Mouse (Mus musculus): ENCODE measurements at regions not wholly inside any gene's neighbourhood (a gene's known extent, or its start where the extent isn't known, plus 50 kb on each side); places are given as distances from the start of the nearest gene placed in this dataset.

DNA sequence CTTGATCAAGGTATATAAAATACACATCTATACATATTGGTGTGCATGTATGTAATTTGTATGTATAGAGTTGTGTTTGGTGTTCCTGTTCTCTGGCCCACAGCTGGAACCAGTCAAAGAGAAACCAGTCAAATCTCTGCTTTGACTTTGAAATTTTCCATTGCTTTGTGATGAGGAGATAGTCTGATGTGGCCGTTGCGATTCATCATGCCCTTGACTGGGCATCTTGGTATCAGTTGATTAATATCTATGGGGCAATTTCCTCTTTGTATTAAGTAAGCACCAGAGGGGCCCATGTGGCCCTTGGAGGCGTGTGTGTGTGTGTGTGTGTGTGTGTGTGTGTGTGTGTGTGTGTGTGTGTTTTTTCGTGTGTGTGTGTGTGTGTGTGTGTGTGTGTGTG lies 107.7 kb upstream of the Mrps10 start:
- Histone ChIP-seq H3K4me1 (ENCODE audit: control insufficient read depth, insufficient read depth, low read length) (no peaks in the 10 kb centered on the region), H3K4me3 (ENCODE audit: control insufficient read depth, low read depth, low read length) (no peak overlapping the region), H3K36me3 (ENCODE audit: control insufficient read depth, insufficient read depth, low read length) (no peaks in the 10 kb centered on the region), H3K27ac (ENCODE audit: control insufficient read depth, insufficient read depth, low read depth, low read length) (no peak overlapping the region), H3K27me3 (ENCODE audit: control insufficient read depth, insufficient read depth, low read length) (no peaks in the 10 kb centered on the region)
- TF ChIP-seq CTCF (IDR thresholded peaks at IDR 0.05; ENCODE audit: control insufficient read depth, insufficient read depth, insufficient replicate concordance, low read depth, low read length) (no peak), POLR2A (IDR thresholded peaks at IDR 0.05; ENCODE audit: control insufficient read depth, low read depth, low read length) (no peak)

DNA sequence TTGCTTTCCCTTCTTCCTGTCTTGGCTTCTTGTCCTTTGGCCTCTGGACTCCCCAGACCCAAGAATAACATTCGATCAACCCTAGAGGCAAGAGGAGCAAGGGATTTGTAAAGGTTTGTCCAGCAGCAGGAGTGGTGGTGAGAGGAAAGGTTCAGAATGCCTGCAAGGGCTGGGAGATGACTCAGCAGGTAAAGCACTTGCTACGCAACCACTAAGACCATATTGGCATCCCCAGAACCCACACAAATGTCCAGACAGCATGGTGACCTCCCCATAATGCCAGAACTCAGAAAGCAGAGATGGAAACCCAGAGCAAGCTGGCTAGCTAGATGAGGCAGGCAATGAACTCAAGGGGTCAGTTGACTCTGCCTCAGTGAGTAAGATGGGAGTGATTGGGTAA lies 110.4 kb upstream of the Mrps10 start:
- Histone ChIP-seq H3K4me1 (ENCODE audit: control insufficient read depth, insufficient read depth, low read length) (no peaks in the 10 kb centered on the region), H3K36me3 (ENCODE audit: control insufficient read depth, insufficient read depth, low read length) (no peaks in the 10 kb centered on the region), H3K27me3 (ENCODE audit: control insufficient read depth, insufficient read depth, low read length) (no peaks in the 10 kb centered on the region), H3K27ac (ENCODE audit: control insufficient read depth, insufficient read depth, low read depth, low read length) (no peak overlapping the region), H3K4me3 (ENCODE audit: control insufficient read depth, low read depth, low read length) (no peak overlapping the region)
- no peak for TF ChIP-seq CTCF (IDR thresholded peaks at IDR 0.05; ENCODE audit: control insufficient read depth, insufficient read depth, insufficient replicate concordance, low read depth, low read length)
- TF ChIP-seq POLR2A (IDR thresholded peaks at IDR 0.05; ENCODE audit: control insufficient read depth, low read depth, low read length): no peak

DNA sequence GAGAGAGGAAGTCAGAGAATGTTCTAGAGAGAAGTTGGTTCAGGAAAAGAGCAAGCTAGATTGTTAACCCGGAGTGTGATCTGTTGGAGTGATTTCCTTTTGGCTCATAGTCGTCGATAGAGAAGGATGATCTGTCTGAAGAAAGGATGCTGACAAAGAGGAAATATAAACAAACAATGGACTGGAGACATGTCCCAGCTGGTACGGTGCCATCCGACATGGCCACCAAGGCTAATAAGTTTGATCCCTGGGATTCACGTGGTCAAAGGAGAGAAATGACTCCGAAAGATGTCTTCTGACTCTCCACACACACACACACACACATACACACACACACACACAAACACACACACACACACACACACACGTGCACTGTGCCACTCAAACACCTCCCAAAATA lies 113.5 kb upstream of the Mrps10 start:
- Histone ChIP-seq H3K4me1 (ENCODE audit: control insufficient read depth, insufficient read depth, low read length) (peaks cover 3% of the 10 kb centered on the region), H3K4me3 (ENCODE audit: control insufficient read depth, low read depth, low read length) (no peak overlapping the region), H3K36me3 (ENCODE audit: control insufficient read depth, insufficient read depth, low read length) (no peaks in the 10 kb centered on the region), H3K27me3 (ENCODE audit: control insufficient read depth, insufficient read depth, low read length) (no peaks in the 10 kb centered on the region), H3K27ac (ENCODE audit: control insufficient read depth, insufficient read depth, low read depth, low read length) (no peak overlapping the region)
- no peak for TF ChIP-seq POLR2A (IDR thresholded peaks at IDR 0.05; ENCODE audit: control insufficient read depth, low read depth, low read length)
- TF ChIP-seq CTCF (IDR thresholded peaks at IDR 0.05; ENCODE audit: control insufficient read depth, insufficient read depth, insufficient replicate concordance, low read depth, low read length): no peak

DNA sequence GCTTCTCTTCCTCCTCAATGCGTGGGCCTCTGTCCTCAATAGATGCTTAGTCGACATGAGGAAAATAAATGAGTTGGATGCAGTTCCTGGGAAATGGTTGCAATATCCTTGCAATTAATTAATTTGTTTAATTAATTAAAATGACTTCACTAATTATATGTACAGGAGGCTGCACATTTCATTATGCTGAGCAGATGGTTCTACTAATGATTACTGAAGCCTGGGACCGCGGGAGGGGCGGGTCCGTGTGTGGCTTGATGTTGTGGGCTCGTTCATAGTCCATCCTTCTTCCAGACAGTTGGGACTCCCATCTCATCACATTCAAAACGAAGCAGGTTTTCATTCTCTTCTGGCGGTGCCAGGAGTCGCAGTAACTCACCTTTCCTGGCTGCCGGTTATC lies 114.7 kb upstream of the Mrps10 start:
- Histone ChIP-seq H3K36me3 (ENCODE audit: control insufficient read depth, insufficient read depth, low read length) (no peaks in the 10 kb centered on the region), H3K4me3 (ENCODE audit: control insufficient read depth, low read depth, low read length) (no peak overlapping the region), H3K27ac (ENCODE audit: control insufficient read depth, insufficient read depth, low read depth, low read length) (no peak overlapping the region), H3K27me3 (ENCODE audit: control insufficient read depth, insufficient read depth, low read length) (no peaks in the 10 kb centered on the region), H3K4me1 (ENCODE audit: control insufficient read depth, insufficient read depth, low read length) (peaks cover 3% of the 10 kb centered on the region)
- TF ChIP-seq POLR2A (IDR thresholded peaks at IDR 0.05; ENCODE audit: control insufficient read depth, low read depth, low read length) (no peak), CTCF (IDR thresholded peaks at IDR 0.05; ENCODE audit: control insufficient read depth, insufficient read depth, insufficient replicate concordance, low read depth, low read length) (no peak)

DNA sequence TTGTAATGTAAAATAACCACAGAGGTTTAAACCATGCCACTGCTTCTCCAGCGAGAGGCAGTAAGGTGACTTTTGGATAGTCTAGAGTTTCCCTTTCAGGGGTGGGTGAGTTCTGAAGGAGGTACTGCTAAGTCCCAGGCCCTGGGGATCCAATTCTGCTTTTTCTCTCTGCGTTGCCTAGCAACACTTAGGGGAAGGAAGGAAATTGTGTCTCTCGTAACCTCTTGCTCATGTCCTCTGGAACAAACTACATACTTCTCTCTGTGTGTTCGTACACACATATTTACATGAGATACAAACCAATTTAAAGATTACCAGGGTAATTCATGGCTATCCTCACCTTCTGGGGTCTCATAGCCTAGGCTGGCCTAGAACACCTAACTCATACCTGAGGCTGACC lies 118.7 kb upstream of the Mrps10 start:
- peaks cover 3% of the 10 kb centered on the region for H3K4me1 ChIP-seq (ENCODE audit: control insufficient read depth, insufficient read depth, low read length)
- no peak overlapping the region for H3K4me3 ChIP-seq (ENCODE audit: control insufficient read depth, low read depth, low read length)
- H3K36me3 ChIP-seq (ENCODE audit: control insufficient read depth, insufficient read depth, low read length): no peaks in the 10 kb centered on the region
- no peak overlapping the region for H3K27ac ChIP-seq (ENCODE audit: control insufficient read depth, insufficient read depth, low read depth, low read length)
- no peak for TF ChIP-seq POLR2A (IDR thresholded peaks at IDR 0.05; ENCODE audit: control insufficient read depth, low read depth, low read length)
- no peak for TF ChIP-seq CTCF (IDR thresholded peaks at IDR 0.05; ENCODE audit: control insufficient read depth, insufficient read depth, insufficient replicate concordance, low read depth, low read length)
- no peaks in the 10 kb centered on the region for H3K27me3 ChIP-seq (ENCODE audit: control insufficient read depth, insufficient read depth, low read length)

DNA sequence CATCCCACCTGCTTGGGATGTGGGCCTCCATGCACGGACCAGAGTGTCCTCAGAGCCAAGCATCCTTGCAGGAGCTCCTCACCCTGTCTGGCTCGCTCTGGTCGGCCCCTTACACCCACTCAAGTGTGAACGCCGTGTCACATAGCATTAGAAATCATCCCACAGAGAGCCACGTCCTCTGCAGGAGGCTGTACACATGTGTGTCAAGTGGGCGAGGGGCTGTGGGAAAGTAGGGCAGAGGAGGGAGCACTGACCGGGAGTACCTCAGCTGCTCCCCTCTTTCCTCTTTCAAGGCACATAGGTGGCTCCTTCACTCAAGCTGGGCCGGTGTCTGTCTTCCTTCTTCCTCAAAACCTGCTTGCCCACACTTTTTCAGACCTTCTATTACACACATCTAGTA lies 119.5 kb upstream of the Mrps10 start:
- H3K27ac ChIP-seq (ENCODE audit: control insufficient read depth, insufficient read depth, low read depth, low read length): no peak overlapping the region
- no peak overlapping the region for H3K4me3 ChIP-seq (ENCODE audit: control insufficient read depth, low read depth, low read length)
- H3K27me3 ChIP-seq (ENCODE audit: control insufficient read depth, insufficient read depth, low read length): no peaks in the 10 kb centered on the region
- TF ChIP-seq POLR2A (IDR thresholded peaks at IDR 0.05; ENCODE audit: control insufficient read depth, low read depth, low read length) (no peak), CTCF (IDR thresholded peaks at IDR 0.05; ENCODE audit: control insufficient read depth, insufficient read depth, insufficient replicate concordance, low read depth, low read length) (no peak)
- no peaks in the 10 kb centered on the region for H3K36me3 ChIP-seq (ENCODE audit: control insufficient read depth, insufficient read depth, low read length)
- peaks cover 3% of the 10 kb centered on the region for H3K4me1 ChIP-seq (ENCODE audit: control insufficient read depth, insufficient read depth, low read length)

DNA sequence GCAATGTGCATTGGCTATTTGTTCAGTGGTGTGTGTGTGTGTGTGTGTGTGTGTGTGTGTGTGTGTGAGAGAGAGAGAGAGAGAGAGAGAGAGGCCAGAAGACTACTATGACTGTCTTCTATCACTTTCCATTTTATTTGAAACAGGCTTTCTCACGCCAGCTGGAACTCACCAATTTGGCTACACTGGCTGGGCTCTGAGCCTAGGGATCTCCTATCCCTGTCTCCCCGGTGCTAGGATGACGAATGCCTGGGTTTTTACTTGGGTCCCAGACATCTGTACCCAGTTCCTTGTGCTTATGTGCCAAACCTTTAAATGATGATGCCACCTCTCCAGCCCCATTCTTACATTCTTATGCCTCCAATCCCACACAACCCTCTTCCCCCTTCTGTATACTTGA lies 120.6 kb upstream of the Mrps10 start:
- no peak for TF ChIP-seq POLR2A (IDR thresholded peaks at IDR 0.05; ENCODE audit: control insufficient read depth, low read depth, low read length)
- no peak for TF ChIP-seq CTCF (IDR thresholded peaks at IDR 0.05; ENCODE audit: control insufficient read depth, insufficient read depth, insufficient replicate concordance, low read depth, low read length)
- Histone ChIP-seq H3K27ac (ENCODE audit: control insufficient read depth, insufficient read depth, low read depth, low read length) (no peak overlapping the region), H3K36me3 (ENCODE audit: control insufficient read depth, insufficient read depth, low read length) (no peaks in the 10 kb centered on the region)

DNA sequence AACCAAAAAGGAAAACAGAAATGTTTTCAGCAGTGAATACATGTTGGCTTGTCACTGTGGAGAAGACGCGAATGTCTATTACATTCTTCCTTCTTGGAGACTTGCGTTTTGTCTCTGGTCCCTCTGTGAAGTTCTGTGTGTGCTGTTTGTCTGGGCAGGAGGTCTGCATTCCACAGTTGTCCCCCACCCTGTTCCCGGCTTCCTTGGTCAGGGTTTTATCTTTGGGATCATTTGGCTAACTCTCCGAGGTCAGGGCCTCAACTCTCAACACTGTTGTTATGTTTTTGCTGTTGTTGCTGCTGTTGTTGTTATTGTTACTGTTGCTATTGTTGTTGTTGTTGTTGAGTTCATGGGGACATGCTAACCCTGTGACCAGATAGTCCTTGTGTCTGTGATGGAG lies 121.2 kb upstream of the Mrps10 start:
- Histone ChIP-seq H3K36me3 (ENCODE audit: control insufficient read depth, insufficient read depth, low read length) (no peaks in the 10 kb centered on the region), H3K4me1 (ENCODE audit: control insufficient read depth, insufficient read depth, low read length) (peaks cover 3% of the 10 kb centered on the region), H3K27me3 (ENCODE audit: control insufficient read depth, insufficient read depth, low read length) (no peaks in the 10 kb centered on the region), H3K27ac (ENCODE audit: control insufficient read depth, insufficient read depth, low read depth, low read length) (no peak overlapping the region), H3K4me3 (ENCODE audit: control insufficient read depth, low read depth, low read length) (no peak overlapping the region)
- TF ChIP-seq CTCF (IDR thresholded peaks at IDR 0.05; ENCODE audit: control insufficient read depth, insufficient read depth, insufficient replicate concordance, low read depth, low read length): no peak
- TF ChIP-seq POLR2A (IDR thresholded peaks at IDR 0.05; ENCODE audit: control insufficient read depth, low read depth, low read length): no peak

More for the DNA sequence above, 120.6 kb upstream of the Mrps10 start:
- H3K4me3 ChIP-seq (ENCODE audit: control insufficient read depth, low read depth, low read length): no peak overlapping the region
- H3K27me3 ChIP-seq (ENCODE audit: control insufficient read depth, insufficient read depth, low read length): no peaks in the 10 kb centered on the region
- H3K4me1 ChIP-seq (ENCODE audit: control insufficient read depth, insufficient read depth, low read length): peaks cover 3% of the 10 kb centered on the region

Measured in testis, adult 2 months (tissue).